Mouse (Mus musculus): ENCODE data around the gene Map7d1.

- TF ChIP-seq GATA1 (IDR thresholded peaks at IDR 0.05; ENCODE audit: borderline replicate concordance, low read length) = no peak
- no peak for TF ChIP-seq FLI1 (IDR thresholded peaks at IDR 0.05; ENCODE audit: low read length)
These were observed 25.6 kb upstream of the Map7d1 start for GRCm38 (mm10) chr4:126281706-126282105.
